Comparison of ENCODE assay signal across 14 mouse cellular contexts in genomic region chr6:99541105-99541504, GRCm38 (mm10).
"Had no signal": no experiment of that assay in that cellular context is flagged by ENCODE, and none has a peak within 500 bp of the region (broad histone marks: within the 10 kb centered on the region; RNA-seq: fewer than 3 reads in every experiment).

No protein-coding gene starts in this region.

- H3K27ac ChIP-seq: kidney, embryonic 15.5 days; limb, embryonic 15.5 days; liver, embryonic 12.5 days; midbrain, embryonic 12.5 days; neural tube, embryonic 13.5 days had no signal

- H3K9ac ChIP-seq: kidney, embryonic 15.5 days; limb, embryonic 15.5 days; liver, embryonic 12.5 days; midbrain, embryonic 12.5 days; neural tube, embryonic 13.5 days had no signal

- H3K27me3 ChIP-seq: kidney, embryonic 15.5 days; limb, embryonic 15.5 days; liver, embryonic 12.5 days; midbrain, embryonic 12.5 days; neural tube, embryonic 13.5 days had no signal

- H3K4me2 ChIP-seq: kidney, embryonic 15.5 days; limb, embryonic 15.5 days; liver, embryonic 12.5 days; midbrain, embryonic 12.5 days; neural tube, embryonic 13.5 days had no signal

- H3K36me3 ChIP-seq: kidney, embryonic 15.5 days; limb, embryonic 15.5 days; liver, embryonic 12.5 days; midbrain, embryonic 12.5 days; neural tube, embryonic 13.5 days had no signal

- H3K9me3 ChIP-seq: kidney, embryonic 15.5 days; limb, embryonic 15.5 days; liver, embryonic 12.5 days; midbrain, embryonic 12.5 days; neural tube, embryonic 13.5 days had no signal

- H3K4me1 ChIP-seq: kidney, embryonic 15.5 days; midbrain, embryonic 12.5 days; neural tube, embryonic 13.5 days had no signal

- DNase-seq: kidney, adult 2 months; kidney, postnatal 14 days; lung, postnatal 4 days; retina, postnatal 1 day; right cerebral cortex, postnatal 4 days; spleen, adult 18-20 months; thymus, postnatal 36 days had no signal

- ATAC-seq: intestine, embryonic 16.5 days; liver, embryonic 12.5 days; midbrain, embryonic 16.5 days had no signal

- H3K4me3 ChIP-seq: kidney, embryonic 15.5 days; limb, embryonic 15.5 days; liver, embryonic 12.5 days; midbrain, embryonic 12.5 days; neural tube, embryonic 13.5 days had no signal
